ENCODE assay signal across 17 mouse cellular contexts in the genomic region with DNA sequence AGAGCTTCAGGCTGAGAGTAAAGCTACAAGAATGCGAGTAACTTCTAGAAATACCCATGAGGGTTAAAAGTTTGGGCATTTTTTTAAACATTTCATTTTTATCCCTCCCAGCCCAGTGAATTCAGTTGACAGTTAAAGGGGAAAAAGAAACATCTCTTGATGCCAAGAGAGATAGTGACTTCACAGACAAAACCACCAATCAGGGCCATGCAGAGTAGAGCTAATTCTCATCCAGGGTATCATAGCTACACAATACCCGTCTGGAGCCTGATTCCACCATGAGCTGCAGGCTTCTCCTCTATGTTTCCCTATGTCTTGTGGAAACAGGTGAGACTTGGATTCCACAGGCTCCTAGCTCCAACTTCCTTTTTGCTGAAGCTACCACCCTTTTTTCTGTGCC. TPM values are rescaled to one million over a fixed set of nuclear protein-coding genes. Genes with fewer than 3 reads are reported as not detected.
"Had no signal": no experiment of that assay in that cellular context is flagged by ENCODE, and none has a peak within 500 bp of the region (broad histone marks: within the 10 kb centered on the region; RNA-seq: fewer than 3 reads in every experiment).

No protein-coding gene starts in this region.

- H3K4me3 ChIP-seq: limb, embryonic 15.5 days; liver, embryonic 12.5 days; megakaryocyte, embryonic 14.5 days; midbrain, embryonic 15.5 days; neural tube, embryonic 15.5 days had no signal

- H3K36me3 ChIP-seq: limb, embryonic 15.5 days; liver, embryonic 12.5 days; midbrain, embryonic 15.5 days; neural tube, embryonic 15.5 days had no signal

- H3K9me3 ChIP-seq: limb, embryonic 15.5 days; liver, embryonic 12.5 days; megakaryocyte, embryonic 14.5 days; midbrain, embryonic 15.5 days; neural tube, embryonic 15.5 days had no signal

- H3K4me2 ChIP-seq: limb, embryonic 15.5 days; liver, embryonic 12.5 days; lung, embryonic 14.5 days; midbrain, embryonic 11.5 days; midbrain, embryonic 15.5 days; neural tube, embryonic 15.5 days had no signal

- H3K9ac ChIP-seq: limb, embryonic 15.5 days; liver, embryonic 12.5 days; lung, embryonic 14.5 days; midbrain, embryonic 15.5 days; neural tube, embryonic 15.5 days had no signal

- DNase-seq: kidney, adult 11 months; kidney, adult 9 months; kidney, postnatal 36 days; layer of hippocampus, adult 9-11 months; layer of hippocampus, postnatal 36 days; lung, embryonic 14.5 days; lung, postnatal 10 days; lung, postnatal 4 days had no signal

- H3K27me3 ChIP-seq: limb, embryonic 15.5 days; liver, embryonic 12.5 days; megakaryocyte, embryonic 14.5 days; midbrain, embryonic 15.5 days; neural tube, embryonic 15.5 days had no signal

- H3K4me1 ChIP-seq: limb, embryonic 15.5 days; liver, embryonic 12.5 days; midbrain, embryonic 15.5 days; neural tube, embryonic 15.5 days had no signal

- ATAC-seq: liver, embryonic 12.5 days; midbrain, embryonic 15.5 days had no signal

- H3K27ac ChIP-seq: kidney, postnatal 0 days; limb, embryonic 15.5 days; liver, embryonic 12.5 days; midbrain, embryonic 15.5 days; neural tube, embryonic 15.5 days had no signal

RNA-seq across cellular contexts. Expression of gene 2210010C04Rik, which starts 26.8 kb away (rescaled TPM):
- polyA plus RNA-seq: kidney, postnatal 0 days; limb, embryonic 11.5 days; limb, embryonic 15.5 days; liver, embryonic 12.5 days; lung, embryonic 14.5 days; midbrain, embryonic 11.5 days; midbrain, embryonic 15.5 days; neural tube, embryonic 11.5 days; neural tube, embryonic 15.5 days had no signal
